Mouse (Mus musculus) kidney, postnatal 10 days (tissue): ENCODE measurements around the gene Creg1.

Experiments used
- DNase-seq: peaks from one replicate; pipeline ENCODE4 v3.0.0; 2021; ENCODE audit warnings: mixed read lengths

The Creg1 gene

GRCm38 (mm10) chr1:165763635-165764372 lies at the start of gene Creg1:
Creg1 (plus strand) TSS chr1:165763746.
- DNase-seq, result peak; percentile 96

- DNase-seq, result no peak
Observed at GRCm38 (mm10) chr1:165713798-165714197, 49.7 kb upstream of the Creg1 start.

GRCm38 (mm10) chr1:165716426-165716825 lies 47.1 kb upstream of the Creg1 start:
- DNase-seq, result no peak

- DNase-seq, result peak; percentile 80
Observed at GRCm38 (mm10) chr1:165717711-165718542, 45.6 kb upstream of the Creg1 start.

GRCm38 (mm10) chr1:165718543-165719105 lies 44.9 kb upstream of the Creg1 start:
- peak; percentile 70 for DNase-seq

GRCm38 (mm10) chr1:165722531-165723123 lies 40.9 kb upstream of the Creg1 start:
- DNase-seq, result peak; percentile 1

- DNase-seq, result peak; percentile 60
Observed at GRCm38 (mm10) chr1:165724219-165725033, 39.1 kb upstream of the Creg1 start.

GRCm38 (mm10) chr1:165725039-165725644 lies 38.4 kb upstream of the Creg1 start:
- no peak for DNase-seq

GRCm38 (mm10) chr1:165726986-165727385 lies 36.6 kb upstream of the Creg1 start:
- no peak for DNase-seq

GRCm38 (mm10) chr1:165728057-165728639 lies 35.4 kb upstream of the Creg1 start:
- no peak for DNase-seq

GRCm38 (mm10) chr1:165730129-165730528 lies 33.4 kb upstream of the Creg1 start:
- no peak for DNase-seq

GRCm38 (mm10) chr1:165731553-165731952 lies 32.0 kb upstream of the Creg1 start:
- no peak for DNase-seq

- no peak for DNase-seq
Observed at GRCm38 (mm10) chr1:165734840-165735239, 28.7 kb upstream of the Creg1 start.

GRCm38 (mm10) chr1:165735826-165736818 lies 27.4 kb upstream of the Creg1 start:
- DNase-seq, result peak; percentile 96

- no peak for DNase-seq
Observed at GRCm38 (mm10) chr1:165737451-165737850, 26.1 kb upstream of the Creg1 start.

- no peak for DNase-seq
Observed at GRCm38 (mm10) chr1:165737867-165738266, 25.7 kb upstream of the Creg1 start.

- no peak for DNase-seq
Observed at GRCm38 (mm10) chr1:165738985-165739384, 24.6 kb upstream of the Creg1 start.

- no peak for DNase-seq
Observed at GRCm38 (mm10) chr1:165741989-165742388, 21.6 kb upstream of the Creg1 start.

- no peak for DNase-seq
Observed at GRCm38 (mm10) chr1:165748053-165748452, 15.5 kb upstream of the Creg1 start.

GRCm38 (mm10) chr1:165751142-165751541 lies 12.4 kb upstream of the Creg1 start:
- DNase-seq, result no peak
